16 mouse cellular contexts compared by ENCODE assay signal in the genomic region with DNA sequence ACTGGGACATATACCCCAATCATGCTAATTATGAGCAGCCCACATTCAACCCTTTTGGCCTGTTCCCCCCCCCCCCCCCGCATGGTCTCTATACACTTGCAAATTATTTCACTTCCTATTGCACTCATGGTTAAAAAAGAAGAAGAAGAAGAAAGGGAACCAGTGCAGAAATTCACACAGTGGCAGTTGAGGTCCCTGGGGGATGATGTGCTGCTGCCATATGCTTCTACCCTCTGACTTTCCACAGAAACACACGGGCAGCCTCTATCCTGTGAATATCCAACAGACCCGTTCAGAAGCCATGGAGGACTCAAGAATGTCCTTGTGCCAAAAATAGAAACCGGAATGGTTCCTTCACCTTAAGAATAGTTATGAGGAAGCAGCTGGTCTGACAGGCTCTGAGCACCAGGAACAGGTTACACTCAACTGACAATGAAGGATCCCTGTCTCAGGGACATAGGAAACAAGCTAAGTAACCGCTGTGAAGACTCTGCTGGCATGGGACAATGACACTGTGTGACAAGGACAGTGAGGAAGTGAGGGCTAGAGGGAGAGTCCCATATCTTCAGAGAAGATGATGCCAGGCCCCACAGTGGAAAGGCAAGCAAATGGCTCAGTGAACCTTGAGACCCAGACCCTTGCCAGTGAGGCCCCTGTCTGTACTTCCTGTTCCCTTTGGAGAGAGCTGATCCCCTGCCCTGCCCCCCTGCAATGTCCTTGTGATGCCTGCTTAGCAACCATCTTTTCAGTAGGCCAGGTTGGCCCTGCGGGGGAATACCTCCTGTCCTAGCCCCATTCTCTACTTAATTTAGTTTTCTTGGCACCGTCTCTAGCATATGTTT.
DNase-seq lines count a peak whose midpoint lies in the region; ATAC-seq and TF ChIP-seq lines count a peak whose summit lies in the region.
"Had no signal": no experiment of that assay in that cellular context is flagged by ENCODE, and none has a peak within 500 bp of the region (broad histone marks: within the 10 kb centered on the region; RNA-seq: fewer than 3 reads in every experiment).

No protein-coding gene starts in this region.

- 58% methylated on average over 7 of the region's 7 CpGs for WGBS in forebrain, embryonic 13.5 days
- 43% methylated on average over 7 of the region's 7 CpGs for WGBS in forebrain, postnatal 0 days
- 65% methylated on average over 7 of the region's 7 CpGs for WGBS in neural tube, embryonic 14.5 days
- WGBS in heart, embryonic 11.5 days (ENCODE audit: insufficient replicate concordance) = 71% methylated on average over 7 of the region's 7 CpGs

- no peak overlapping the region for H3K9ac ChIP-seq in forebrain, embryonic 13.5 days
- no peak overlapping the region for H3K9ac ChIP-seq in forebrain, postnatal 0 days
- no peak overlapping the region for H3K9ac ChIP-seq in neural tube, embryonic 14.5 days (replicated peaks; ENCODE audit: low read depth, low read length)
- no peak overlapping the region for H3K9ac ChIP-seq in heart, embryonic 11.5 days (ENCODE audit: low read depth, low read length)
- H3K9ac ChIP-seq: neural tube, embryonic 12.5 days had no signal

- peak overlapping the region; percentile 22 for H3K27ac ChIP-seq in forebrain, embryonic 13.5 days
- H3K27ac ChIP-seq in forebrain, postnatal 0 days (ENCODE audit: low read depth, low read length) = no peak overlapping the region
- H3K27ac ChIP-seq in neural tube, embryonic 14.5 days (ENCODE audit: low read depth, low read length) = no peak overlapping the region
- H3K27ac ChIP-seq in heart, embryonic 11.5 days (ENCODE audit: low read depth, low read length) = no peak overlapping the region
- H3K27ac ChIP-seq: neural tube, embryonic 12.5 days had no signal

- no peak overlapping the region for H3K4me3 ChIP-seq in forebrain, embryonic 13.5 days
- no peak overlapping the region for H3K4me3 ChIP-seq in forebrain, postnatal 0 days (ENCODE audit: low read depth, low read length)
- no peak overlapping the region for H3K4me3 ChIP-seq in neural tube, embryonic 14.5 days (ENCODE audit: low read depth, low read length)
- no peak overlapping the region for H3K4me3 ChIP-seq in heart, embryonic 11.5 days (ENCODE audit: low read depth, low read length)
- H3K4me3 ChIP-seq: neural tube, embryonic 12.5 days had no signal

- ATAC-seq in forebrain, embryonic 13.5 days = no peak; the same call in 1 of the 2 replicates
- ATAC-seq in forebrain, postnatal 0 days = no peak
- peak; percentile 14; the same call in 1 of the 2 replicates for ATAC-seq in neural tube, embryonic 14.5 days (ENCODE audit: low read depth)
- peak; percentile 82 for ATAC-seq in megakaryocyte, adult 5-6 weeks (ENCODE audit: poor library complexity, severe bottlenecking)
- no peak for ATAC-seq in heart, embryonic 11.5 days (replicated peaks; ENCODE audit: insufficient number of reproducible peaks, low FRiP score, low TSS enrichment)
- ATAC-seq: CD4-positive, CD25-positive, alpha-beta regulatory T cell, adult 4 months; Patski had no signal

- no peak for TF ChIP-seq CTCF in forebrain, postnatal 0 days (IDR thresholded peaks at IDR 0.05; ENCODE audit: low read depth)

- H3K27me3 ChIP-seq in forebrain, embryonic 13.5 days = no peaks in the 10 kb centered on the region
- no peaks in the 10 kb centered on the region for H3K27me3 ChIP-seq in forebrain, postnatal 0 days (ENCODE audit: insufficient read depth, low read length)
- no peaks in the 10 kb centered on the region for H3K27me3 ChIP-seq in neural tube, embryonic 14.5 days (ENCODE audit: control insufficient read depth, insufficient read depth, low read length)
- H3K27me3 ChIP-seq in splenic B cell, adult 2 months (ENCODE audit: control insufficient read depth, insufficient read depth, low read length, poor library complexity, severe bottlenecking) = no peaks in the 10 kb centered on the region
- no peaks in the 10 kb centered on the region for H3K27me3 ChIP-seq in heart, embryonic 11.5 days (ENCODE audit: control insufficient read depth, insufficient read depth, low read length)
- H3K27me3 ChIP-seq: neural tube, embryonic 12.5 days had no signal

- H3K4me1 ChIP-seq in forebrain, embryonic 13.5 days = peaks cover 27% of the 10 kb centered on the region
- 0 out of 2 replicates have a peak, but pooled peaks cover 4% of the 10 kb centered on the region for H3K4me1 ChIP-seq in forebrain, postnatal 0 days (ENCODE audit: insufficient read depth)
- H3K4me1 ChIP-seq in neural tube, embryonic 14.5 days (ENCODE audit: control insufficient read depth, insufficient read depth, low read length) = peaks cover 3% of the 10 kb centered on the region; the same call in 1 of the 2 replicates
- H3K4me1 ChIP-seq in heart, embryonic 11.5 days (ENCODE audit: control insufficient read depth, insufficient read depth, low read length) = no peaks in the 10 kb centered on the region
- H3K4me1 ChIP-seq: neural tube, embryonic 12.5 days had no signal

- no peaks in the 10 kb centered on the region for H3K9me3 ChIP-seq in forebrain, embryonic 13.5 days (replicated peaks)
- no peaks in the 10 kb centered on the region for H3K9me3 ChIP-seq in forebrain, postnatal 0 days (ENCODE audit: low read length)
- H3K9me3 ChIP-seq in neural tube, embryonic 14.5 days (ENCODE audit: control insufficient read depth, low read length) = no peaks in the 10 kb centered on the region
- H3K9me3 ChIP-seq in heart, embryonic 11.5 days (replicated peaks; ENCODE audit: control insufficient read depth, low read length) = no peaks in the 10 kb centered on the region
- H3K9me3 ChIP-seq: neural tube, embryonic 12.5 days had no signal

- no peak overlapping the region for H3K4me2 ChIP-seq in forebrain, embryonic 13.5 days
- H3K4me2 ChIP-seq in forebrain, postnatal 0 days (ENCODE audit: low read depth) = no peak overlapping the region
- no peak overlapping the region for H3K4me2 ChIP-seq in neural tube, embryonic 14.5 days (ENCODE audit: low read depth, low read length)
- H3K4me2 ChIP-seq in heart, embryonic 11.5 days = no peak overlapping the region
- H3K4me2 ChIP-seq: neural tube, embryonic 12.5 days had no signal

- no peaks in the 10 kb centered on the region for H3K36me3 ChIP-seq in forebrain, embryonic 13.5 days (ENCODE audit: poor library complexity, severe bottlenecking)
- H3K36me3 ChIP-seq in forebrain, postnatal 0 days (ENCODE audit: insufficient read depth) = peaks cover 6% of the 10 kb centered on the region
- H3K36me3 ChIP-seq in neural tube, embryonic 14.5 days (ENCODE audit: control insufficient read depth, insufficient read depth, low read length) = no peaks in the 10 kb centered on the region
- no peaks in the 10 kb centered on the region for H3K36me3 ChIP-seq in splenic B cell, adult 2 months (ENCODE audit: control insufficient read depth, insufficient read depth, low read length, poor library complexity, severe bottlenecking)
- no peaks in the 10 kb centered on the region for H3K36me3 ChIP-seq in heart, embryonic 11.5 days (ENCODE audit: control insufficient read depth, insufficient read depth, low read length)
- H3K36me3 ChIP-seq: neural tube, embryonic 12.5 days had no signal

- no peak for DNase-seq in forebrain, postnatal 0 days
- DNase-seq in neural tube, embryonic 10.5 days (ENCODE audit: extremely low spot score, low spot score) = no peak
- DNase-seq in splenic B cell, adult 2 months (ENCODE audit: low read depth, low spot score) = peak; percentile 88
- DNase-seq in heart, adult 9 months (ENCODE audit: low spot score in 2 of 2) = no peak
- DNase-seq: adrenal gland, adult 2 months; cerebellum, adult 11 months; gastrocnemius, postnatal 25 days; kidney, postnatal 10 days; right cerebral cortex, postnatal 4 days had no signal

Comparison
In these comparisons a context has a peak if more than half of its experiments do, and no peak if none do; other contexts are left out.
1. ATAC-seq: peak in neural tube, embryonic 14.5 days (single experiment) and megakaryocyte, adult 5-6 weeks (single experiment); none in forebrain, embryonic 13.5 days (single experiment), forebrain, postnatal 0 days (single experiment) and heart, embryonic 11.5 days (single experiment).